Mouse (Mus musculus) cortical plate, adult 2 months (tissue): ENCODE data around the gene Kl.

Experiments used
- CTCF ChIP-seq: fragments of 200-500 bp; IDR thresholded peaks from 2 replicates; pipeline ENCODE4 v1.5.1; 2011; ENCODE audit warnings: mild to moderate bottlenecking, control low read depth, low read length; ENCODE audit not compliant: insufficient read depth; ENCODE audit errors: extremely low read depth
- POLR2A ChIP-seq: fragments of 200-500 bp; IDR thresholded peaks from 2 replicates; pipeline ENCODE4 v1.6.1; 2011; ENCODE audit warnings: mild to moderate bottlenecking, low read length, control low read depth; ENCODE audit not compliant: insufficient read depth; ENCODE audit errors: extremely low read depth

DNA sequence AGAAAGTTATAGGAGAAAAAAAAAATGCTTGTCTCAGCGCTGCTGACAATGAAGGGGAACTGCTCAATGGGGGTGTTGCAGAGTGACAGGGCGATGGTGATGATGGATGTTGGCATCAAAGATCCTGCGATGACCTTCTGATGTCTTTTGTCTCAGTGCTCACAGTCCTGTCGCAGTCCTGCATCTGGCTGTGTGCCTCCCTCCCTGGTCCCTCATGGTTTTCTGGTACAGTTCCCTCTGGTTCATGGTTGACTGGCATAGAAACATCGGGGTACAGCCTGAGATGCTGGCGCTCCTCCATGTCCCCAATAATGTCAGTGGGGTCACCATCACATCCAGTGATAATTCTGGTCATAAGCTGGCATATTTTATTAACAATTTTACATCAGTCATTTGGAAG lies 18.7 kb downstream of the Kl start:
- TF ChIP-seq CTCF (no peak), POLR2A (no peak)
